Mouse (Mus musculus) heart, embryonic 15.5 days (tissue): ENCODE results near the gene Rala. TPM values are rescaled to one million over a fixed set of nuclear protein-coding genes. Genes with fewer than 3 reads are reported as not detected.

ENCODE experiments used
- ATAC-seq: fragments of 200-750 bp; cut with Nextera tagmentation; replicated peaks from 2 replicates; pipeline ENCODE4 v1.8.0; 2017; ENCODE audit warnings: low read depth, moderate TSS enrichment; ENCODE audit not compliant: insufficient number of reproducible peaks, insufficient read depth, low FRiP score
- H3K27ac ChIP-seq: fragments of 300-500 bp; sonication (generic); 2 replicates; pipeline ENCODE4 v1.5.1; 2015; ENCODE audit warnings: mild to moderate bottlenecking, inconsistent platforms
- H3K27me3 ChIP-seq: fragments of 300-500 bp; sonication (generic); 2 replicates; pipeline ENCODE4 v1.6.1; 2015; ENCODE audit warnings: inconsistent platforms
- H3K36me3 ChIP-seq: fragments of 300-500 bp; sonication (generic); 2 replicates; pipeline ENCODE4 v1.6.1; 2015; ENCODE audit warnings: mild to moderate bottlenecking, inconsistent platforms
- H3K4me1 ChIP-seq: fragments of 300-500 bp; sonication (generic); replicated peaks from 2 replicates; pipeline ENCODE4 v1.6.1; 2015; ENCODE audit warnings: inconsistent platforms
- H3K4me2 ChIP-seq: fragments of 300-500 bp; sonication (generic); 2 replicates; pipeline ENCODE4 v1.6.1; 2015; ENCODE audit warnings: inconsistent platforms, mild to moderate bottlenecking, moderate library complexity
- H3K4me3 ChIP-seq: fragments of 300-500 bp; sonication (generic); 2 replicates; pipeline ENCODE4 v1.5.1; 2015; ENCODE audit warnings: mild to moderate bottlenecking, inconsistent platforms
- H3K9ac ChIP-seq: fragments of 300-500 bp; sonication (generic); 2 replicates; pipeline ENCODE4 v1.6.1; 2015; ENCODE audit warnings: mild to moderate bottlenecking, inconsistent platforms
- H3K9me3 ChIP-seq: fragments of 300-500 bp; sonication (generic); replicated peaks from 2 replicates; pipeline ENCODE4 v1.6.1; 2016; ENCODE audit warnings: inconsistent platforms
- WGBS: fragments of 180-500 bp; shearing (Covaris S2); methylation state at CpG from one replicate; pipeline ENCODE4 v1.1.7; 2015; ENCODE audit warnings: mixed read lengths; 5-methylcytosine and 5-hydroxymethylcytosine counted together
- polyA plus RNA-seq: library from polyadenylated mRNA; unstranded; fragments of >200 nt; fragmentation: Nextera tagmentation; extraction: Ambion mirVana; gene quantifications from 2 replicates; pipeline ENCODE4 v1.2.1, GENCODE M21; 2015

Rala gene
- polyA plus RNA-seq, result 78.8 and 85.1 TPM in 2 replicates

DNA sequence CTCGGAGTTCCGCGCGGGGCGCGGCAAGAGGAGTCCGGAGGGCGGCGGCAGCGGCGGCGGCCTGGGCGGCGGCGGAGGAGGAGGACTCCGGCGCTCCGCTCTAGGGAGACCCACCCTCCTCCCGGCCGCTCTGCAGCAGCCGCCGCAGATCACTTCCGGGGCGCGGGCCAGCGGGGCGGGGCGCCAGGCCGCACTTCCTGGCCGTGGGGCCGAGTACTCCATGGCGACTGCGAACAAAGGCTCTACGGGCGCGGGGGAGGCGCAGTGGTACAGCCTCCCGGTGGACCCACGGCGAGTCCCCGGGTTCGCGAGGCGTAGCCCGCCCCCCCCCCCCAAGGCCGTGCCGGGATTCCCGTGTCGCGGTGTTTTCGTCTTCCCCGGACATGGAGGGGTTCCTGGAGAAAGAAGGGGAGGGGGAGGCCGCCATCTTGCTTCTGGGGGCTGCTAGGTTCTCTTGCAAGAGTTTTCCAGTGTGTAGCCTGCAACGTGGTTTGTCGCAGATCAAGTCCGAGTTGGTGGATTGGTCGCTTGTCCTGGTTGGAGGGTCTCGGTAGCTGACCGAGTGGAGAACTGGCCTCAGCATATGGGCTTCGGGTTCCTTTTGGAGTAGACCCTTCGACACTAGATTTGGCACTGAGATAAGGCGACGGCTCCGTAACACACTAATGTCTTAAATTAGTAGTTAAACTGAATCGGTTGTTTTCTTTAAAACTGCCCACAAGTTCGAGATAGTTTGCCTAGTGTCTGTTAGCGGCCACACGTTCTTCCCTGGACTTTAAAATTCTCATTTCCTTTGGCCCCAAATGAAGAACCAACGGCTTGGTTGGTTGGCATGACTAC, at the start of gene Rala:
TSS of gene Rala (minus strand) at position 162 of the 840 bp plus-strand sequence.
- Histone ChIP-seq H3K9ac (peak within 1 kb of the TSS; percentile 86), H3K4me1 (peaks cover 6% of the 10 kb centered on the region; the same call in 1 of the 2 replicates), H3K4me2 (peak within 1 kb of the TSS; percentile 76), H3K27ac (peak within 1 kb of the TSS; percentile 84), H3K4me3 (peak within 1 kb of the TSS; percentile 90), H3K27me3 (no peaks in the 10 kb centered on the region), H3K9me3 (no peaks in the 10 kb centered on the region), H3K36me3 (no peaks in the 10 kb centered on the region)
- peak; percentile 99 for ATAC-seq
- WGBS, result 7% methylated on average over 49 of the region's 69 CpGs

DNA sequence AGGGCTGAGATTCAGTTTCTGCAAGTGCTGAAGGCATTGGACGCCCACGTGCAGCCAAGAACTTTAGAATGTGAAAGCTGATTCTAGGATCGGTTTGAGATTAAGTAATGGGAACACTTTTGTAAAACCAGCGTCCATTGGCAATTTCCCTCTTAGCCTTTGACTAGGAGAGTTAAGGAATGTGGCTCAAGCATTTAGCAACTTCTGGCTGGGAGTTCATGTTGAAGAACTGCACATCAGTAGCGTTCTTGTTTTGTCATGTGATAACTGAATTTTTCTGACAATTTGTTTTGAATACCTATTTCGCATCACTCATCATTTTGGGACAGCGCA, 49.4 kb upstream of the Rala start:
- Histone ChIP-seq H3K27me3 (no peaks in the 10 kb centered on the region), H3K4me2 (peak overlapping the region; percentile 80), H3K9me3 (no peaks in the 10 kb centered on the region), H3K4me3 (peak overlapping the region; percentile 94), H3K27ac (peak overlapping the region; percentile 91), H3K4me1 (peaks cover 7% of the 10 kb centered on the region), H3K36me3 (no peaks in the 10 kb centered on the region), H3K9ac (peak overlapping the region; percentile 85)
- 34% methylated on average over 7 of the region's 7 CpGs for WGBS
- no peak for ATAC-seq

DNA sequence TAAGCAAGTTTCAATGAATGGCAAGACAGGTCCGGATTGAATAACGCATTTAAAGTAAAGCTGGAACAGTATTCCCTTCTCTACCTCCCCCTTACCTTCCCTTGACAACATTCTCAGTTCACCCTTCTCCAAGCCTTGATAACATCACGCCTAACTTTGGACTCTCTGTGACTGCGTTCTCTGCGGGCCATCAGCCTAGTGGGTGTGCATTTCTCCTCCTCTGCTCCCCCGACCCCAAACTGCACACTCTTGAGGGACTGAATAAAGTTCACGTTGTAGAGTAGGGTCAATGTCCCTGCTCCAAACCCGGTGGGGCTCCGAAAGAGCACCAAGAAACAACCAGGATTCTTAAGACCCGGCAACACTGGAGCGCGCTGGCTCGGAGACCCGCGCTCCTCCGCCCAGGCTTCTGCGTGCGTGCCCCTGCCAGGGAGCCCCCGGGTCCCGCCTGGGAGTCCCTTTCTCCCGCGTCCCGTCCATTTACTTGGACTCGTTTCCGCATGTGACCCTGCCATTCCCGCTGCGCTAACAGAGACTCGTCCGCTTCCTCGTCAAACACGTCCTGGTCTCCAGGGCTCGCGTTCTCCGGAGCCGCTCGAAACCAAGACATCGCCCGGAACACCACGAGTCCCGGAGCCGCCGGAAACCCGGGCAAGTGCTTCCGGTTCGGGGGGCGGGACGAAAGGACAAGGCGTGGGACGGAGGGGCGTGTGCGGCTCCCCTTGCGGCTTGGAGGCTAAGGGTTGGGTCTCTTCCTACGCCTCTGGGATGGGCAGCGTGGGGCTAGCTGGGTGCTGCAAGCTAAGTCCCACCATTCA, 48.9 kb upstream of the Rala start, which contains the start of gene Yae1d1:
TSS of gene Yae1d1 (minus strand) at position 653 of the 818 bp plus-strand sequence.
- Histone ChIP-seq H3K27ac (peak within 1 kb of the TSS; percentile 91), H3K4me1 (peaks cover 7% of the 10 kb centered on the region), H3K36me3 (peaks cover under 1% of the 10 kb centered on the region; the same call in 1 of the 2 replicates), H3K9me3 (no peaks in the 10 kb centered on the region), H3K4me2 (peak within 1 kb of the TSS; percentile 80), H3K4me3 (peak within 1 kb of the TSS; percentile 94), H3K9ac (peak within 1 kb of the TSS; percentile 85), H3K27me3 (no peaks in the 10 kb centered on the region)
- ATAC-seq, result peak; percentile 97
- under 1% methylated on average over 53 of the region's 54 CpGs for WGBS

DNA sequence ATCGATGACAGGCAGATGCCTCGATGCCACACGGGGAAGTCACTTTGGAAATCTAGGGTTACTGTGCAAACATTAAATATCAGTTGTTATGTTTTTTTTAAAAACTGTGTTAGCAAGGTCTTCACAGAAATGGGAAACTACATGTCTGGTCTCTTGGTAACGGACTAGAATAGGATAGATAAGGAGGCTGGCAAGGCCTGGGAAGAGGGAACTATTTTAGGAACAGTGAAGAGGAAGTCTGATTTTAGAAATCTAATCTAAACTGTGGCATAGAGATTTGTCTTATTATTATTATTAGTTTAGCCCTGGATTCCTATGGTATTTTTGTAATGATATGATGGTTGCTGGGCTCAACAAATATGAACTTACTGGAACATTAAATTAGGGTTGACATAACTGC, 48.0 kb upstream of the Rala start:
- Histone ChIP-seq H3K27ac (peak overlapping the region; percentile 91), H3K4me1 (peaks cover 7% of the 10 kb centered on the region), H3K9ac (peak overlapping the region; percentile 17; the same call in 1 of the 2 replicates), H3K4me2 (peak overlapping the region; percentile 80), H3K4me3 (peak overlapping the region; percentile 94), H3K36me3 (peaks cover 9% of the 10 kb centered on the region), H3K9me3 (no peaks in the 10 kb centered on the region), H3K27me3 (no peaks in the 10 kb centered on the region)
- no peak for ATAC-seq
- 20% methylated on average over 4 of the region's 4 CpGs for WGBS

DNA sequence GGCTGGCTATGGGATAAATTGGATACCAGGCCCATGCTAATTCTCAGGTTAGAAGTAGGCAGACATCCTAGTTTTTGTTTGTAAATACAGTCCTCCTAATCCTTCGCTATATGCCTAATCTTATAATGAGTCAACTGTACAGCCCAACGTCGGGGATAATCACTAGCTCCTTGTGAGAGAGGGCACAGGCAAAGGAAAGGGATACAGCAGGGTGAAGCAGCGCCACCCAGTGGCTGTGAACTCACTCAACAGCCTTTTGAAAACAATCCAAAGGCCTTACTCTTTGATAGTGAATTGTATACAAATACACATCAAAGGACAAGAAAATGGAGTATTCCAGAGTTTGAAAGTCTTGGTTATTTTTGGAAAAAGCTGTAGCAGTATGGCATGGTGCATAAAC, 39.2 kb upstream of the Rala start:
- Histone ChIP-seq H3K27me3 (no peaks in the 10 kb centered on the region), H3K9me3 (no peaks in the 10 kb centered on the region), H3K36me3 (peaks cover 34% of the 10 kb centered on the region), H3K4me1 (no peaks in the 10 kb centered on the region), H3K4me2 (no peak overlapping the region), H3K9ac (no peak overlapping the region), H3K4me3 (no peak overlapping the region), H3K27ac (no peak overlapping the region)
- ATAC-seq, result no peak
- WGBS, result 34% methylated on average over 4 of the region's 4 CpGs

DNA sequence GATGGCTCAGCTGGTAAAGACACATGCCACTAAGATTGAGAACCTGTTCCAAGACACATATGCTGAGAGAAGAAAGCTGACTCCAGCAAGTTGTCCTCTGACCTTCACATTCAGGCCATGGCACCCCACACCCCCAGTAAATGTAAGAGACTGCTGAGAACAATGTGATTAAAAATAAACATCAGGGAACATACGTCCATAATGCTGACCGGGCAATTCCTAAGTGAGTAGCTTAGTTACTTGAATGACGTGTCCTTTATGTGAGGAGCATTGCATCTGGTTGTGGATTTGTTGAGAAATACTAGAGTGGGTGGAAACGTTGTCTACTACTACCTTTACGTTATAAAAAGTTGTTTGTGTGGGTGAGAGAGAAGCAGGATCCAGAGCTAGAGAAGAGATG, 38.6 kb upstream of the Rala start:
- Histone ChIP-seq H3K36me3 (peaks cover 31% of the 10 kb centered on the region), H3K27ac (no peak overlapping the region), H3K4me2 (no peak overlapping the region), H3K4me1 (no peaks in the 10 kb centered on the region), H3K9me3 (no peaks in the 10 kb centered on the region), H3K4me3 (no peak overlapping the region), H3K9ac (no peak overlapping the region), H3K27me3 (no peaks in the 10 kb centered on the region)
- 69% methylated on average over 5 of the region's 5 CpGs for WGBS
- ATAC-seq, result no peak

DNA sequence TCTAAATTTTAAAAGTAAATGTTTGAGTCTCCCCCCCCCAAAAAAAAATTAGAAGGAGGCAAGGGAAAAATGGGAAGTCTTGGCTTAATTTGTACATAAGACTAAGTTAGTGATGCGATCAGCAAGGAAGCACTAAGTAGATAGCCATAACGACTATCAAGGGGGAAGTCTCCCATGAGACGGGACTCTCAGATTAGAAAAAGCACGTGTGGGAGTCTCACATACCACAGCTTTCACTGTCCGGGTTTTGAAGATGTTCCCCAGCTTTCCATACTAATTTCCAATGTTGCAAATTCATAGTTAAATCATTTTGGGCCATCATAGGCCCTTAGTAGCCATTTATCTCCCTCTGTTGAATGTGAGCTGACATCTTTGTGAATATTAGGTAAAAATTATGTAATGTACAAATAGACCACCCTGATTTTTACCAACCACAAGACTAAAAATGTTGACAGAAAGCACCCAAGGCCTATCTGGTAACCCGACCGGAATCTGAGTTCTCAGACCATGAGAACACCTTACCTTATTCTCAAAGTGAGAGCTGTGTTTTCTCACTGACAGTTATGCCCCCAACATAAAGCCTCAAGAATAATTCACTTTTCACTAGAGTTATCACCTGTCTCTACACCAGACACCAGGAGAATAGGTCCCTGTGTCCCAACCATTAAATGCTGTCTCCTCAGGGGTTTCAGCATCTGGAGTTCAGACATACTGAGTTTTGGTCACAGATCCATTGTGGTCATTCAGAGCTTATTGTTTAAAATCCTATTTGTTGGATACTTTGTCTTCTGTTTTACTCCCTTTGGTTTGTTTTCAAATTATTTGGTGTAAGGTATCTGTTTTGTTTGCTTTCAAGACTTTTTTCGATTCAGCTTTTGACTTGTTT, 33.1 kb upstream of the Rala start:
- Histone ChIP-seq H3K4me3 (no peak overlapping the region), H3K9me3 (no peaks in the 10 kb centered on the region), H3K9ac (no peak overlapping the region), H3K27ac (no peak overlapping the region), H3K27me3 (no peaks in the 10 kb centered on the region), H3K4me1 (0 out of 2 replicates have a peak, but pooled peaks cover 2% of the 10 kb centered on the region), H3K36me3 (no peaks in the 10 kb centered on the region), H3K4me2 (no peak overlapping the region)
- ATAC-seq, result no peak
- WGBS, result 65% methylated on average over 8 of the region's 8 CpGs

DNA sequence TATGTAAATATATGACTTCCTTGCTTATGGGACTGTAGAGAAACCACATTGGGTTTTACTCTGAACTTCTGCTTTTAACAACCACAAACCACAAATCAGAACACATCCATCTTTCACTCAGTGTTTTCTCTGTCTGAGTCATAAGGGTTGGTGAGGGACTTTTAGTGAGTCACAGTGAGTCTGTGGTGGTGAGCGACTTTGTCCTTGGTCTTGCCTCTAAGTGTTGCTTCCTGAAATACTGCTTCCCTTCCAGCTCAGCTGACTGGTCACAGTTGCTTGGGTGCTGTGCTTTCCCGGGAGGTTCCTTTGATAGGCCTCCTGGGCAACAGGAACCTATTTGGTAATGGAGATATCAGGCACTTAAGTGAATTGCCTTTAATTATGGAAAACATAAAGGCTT, 31.9 kb upstream of the Rala start:
- H3K27ac ChIP-seq, result no peak overlapping the region
- no peak overlapping the region for H3K4me2 ChIP-seq
- no peak for ATAC-seq
- H3K9me3 ChIP-seq, result no peaks in the 10 kb centered on the region
- 0 out of 2 replicates have a peak, but pooled peaks cover 2% of the 10 kb centered on the region for H3K4me1 ChIP-seq
- H3K9ac ChIP-seq, result no peak overlapping the region
- H3K36me3 ChIP-seq, result no peaks in the 10 kb centered on the region
- WGBS, result 30% methylated on average over 2 of the region's 2 CpGs
- H3K4me3 ChIP-seq, result no peak overlapping the region
- no peaks in the 10 kb centered on the region for H3K27me3 ChIP-seq

DNA sequence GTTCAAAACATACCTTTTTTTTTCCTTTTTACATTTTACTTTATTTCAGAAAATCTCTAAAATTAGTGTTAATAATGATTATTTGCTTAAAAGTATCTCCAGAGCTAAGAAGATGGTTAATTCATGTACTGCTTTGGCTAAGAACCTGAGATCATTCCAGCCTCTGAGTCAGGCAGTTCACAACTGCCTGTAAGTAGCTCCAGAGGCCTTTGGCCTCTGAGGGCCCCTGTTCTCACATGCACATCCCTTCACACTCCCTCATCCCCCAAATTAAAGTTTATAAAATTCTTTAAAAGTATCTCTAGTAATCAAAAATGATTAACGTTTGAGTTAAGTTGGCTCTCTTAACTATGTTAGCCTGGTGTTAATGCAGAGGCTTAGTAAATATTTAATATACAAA, 31.4 kb upstream of the Rala start:
- ATAC-seq, result no peak
- Histone ChIP-seq H3K27ac (no peak overlapping the region), H3K9ac (no peak overlapping the region), H3K27me3 (no peaks in the 10 kb centered on the region), H3K4me1 (0 out of 2 replicates have a peak, but pooled peaks cover 2% of the 10 kb centered on the region), H3K36me3 (no peaks in the 10 kb centered on the region), H3K9me3 (no peaks in the 10 kb centered on the region), H3K4me3 (no peak overlapping the region), H3K4me2 (no peak overlapping the region)
- WGBS, result 80% methylated on average over 1 of the region's 1 CpGs

DNA sequence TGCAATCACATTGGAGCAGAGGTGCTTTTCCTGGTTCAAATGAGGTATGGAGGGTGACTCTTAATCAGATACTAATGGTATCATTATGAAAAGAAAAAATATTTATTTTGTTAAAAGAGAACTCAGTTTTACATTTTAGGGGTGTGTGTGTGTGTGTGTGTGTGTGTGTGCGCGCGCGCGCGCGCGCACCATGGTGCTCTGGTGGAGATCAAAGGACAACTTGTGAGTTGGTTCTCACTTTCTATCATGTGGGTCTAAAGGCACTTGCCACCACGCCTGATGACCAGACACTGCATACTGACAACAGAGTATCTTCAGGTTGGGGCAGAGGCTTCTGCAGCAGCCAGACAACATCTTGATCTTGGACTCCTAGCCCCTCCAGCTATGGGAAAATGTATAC, 30.7 kb upstream of the Rala start:
- Histone ChIP-seq H3K4me1 (0 out of 2 replicates have a peak, but pooled peaks cover 2% of the 10 kb centered on the region), H3K36me3 (no peaks in the 10 kb centered on the region), H3K9me3 (no peaks in the 10 kb centered on the region), H3K27me3 (no peaks in the 10 kb centered on the region), H3K4me3 (no peak overlapping the region), H3K27ac (no peak overlapping the region), H3K4me2 (no peak overlapping the region), H3K9ac (no peak overlapping the region)
- 94% methylated on average over 9 of the region's 9 CpGs for WGBS
- ATAC-seq, result no peak
